10 mouse cellular contexts compared by ENCODE assay signal in genomic region chr14:54994136-54994868, GRCm38 (mm10). TPM values are rescaled to one million over a fixed set of nuclear protein-coding genes. Genes with fewer than 3 reads are reported as not detected.
DNase-seq lines count a peak whose midpoint lies in the region; ATAC-seq and TF ChIP-seq lines count a peak whose summit lies in the region.
"Had no signal": no experiment of that assay in that cellular context is flagged by ENCODE, and none has a peak within 500 bp of the region (broad histone marks: within the 10 kb centered on the region; RNA-seq: fewer than 3 reads in every experiment).

Myh7 (minus strand) TSS chr14:54994626.

- peak; percentile 35; the same call in 1 of the 2 replicates for ATAC-seq in lung, embryonic 14.5 days (ENCODE audit: insufficient read depth)
- 0 out of 2 replicates have a peak, but pooled peaks have one; percentile 4 for ATAC-seq in hindbrain, embryonic 15.5 days (ENCODE audit: low FRiP score, low read depth)
- peak; percentile 29; the same call in 1 of the 2 replicates for ATAC-seq in stomach, embryonic 14.5 days (ENCODE audit: insufficient number of reproducible peaks, insufficient read depth, low FRiP score, low read depth)
- ATAC-seq in megakaryocyte-erythroid progenitor cell, adult 5-6 weeks (replicated peaks; ENCODE audit: low FRiP score, low TSS enrichment, poor library complexity, severe bottlenecking), result no peak

- peak within 1 kb of the TSS; percentile 9; the same call in 1 of the 2 replicates for H3K9ac ChIP-seq in lung, embryonic 14.5 days
- 0 out of 2 replicates have a peak within 1 kb of the TSS, but pooled peaks have one; percentile 18 for H3K9ac ChIP-seq in hindbrain, embryonic 15.5 days
- no peak within 1 kb of the TSS for H3K9ac ChIP-seq in stomach, embryonic 14.5 days (replicated peaks; ENCODE audit: low read depth, low read length)

- WGBS in lung, embryonic 14.5 days, result 39% methylated on average over 11 of the region's 11 CpGs
- WGBS in hindbrain, embryonic 15.5 days, result 57% methylated on average over 11 of the region's 11 CpGs
- 47% methylated on average over 11 of the region's 11 CpGs for WGBS in stomach, embryonic 14.5 days

- peaks cover 10% of the 10 kb centered on the region; the same call in 1 of the 2 replicates for H3K4me1 ChIP-seq in lung, embryonic 14.5 days (ENCODE audit: insufficient read depth)
- peaks cover 29% of the 10 kb centered on the region for H3K4me1 ChIP-seq in hindbrain, embryonic 15.5 days (replicated peaks)
- peaks cover 16% of the 10 kb centered on the region; the same call in 1 of the 2 replicates for H3K4me1 ChIP-seq in stomach, embryonic 14.5 days (ENCODE audit: control insufficient read depth, insufficient read depth, low read length)

- no peaks in the 10 kb centered on the region for H3K36me3 ChIP-seq in lung, embryonic 14.5 days (ENCODE audit: insufficient read depth)
- H3K36me3 ChIP-seq in hindbrain, embryonic 15.5 days, result no peaks in the 10 kb centered on the region
- H3K36me3 ChIP-seq in stomach, embryonic 14.5 days (ENCODE audit: control insufficient read depth, insufficient read depth, low read length), result no peaks in the 10 kb centered on the region

- H3K27ac ChIP-seq in lung, embryonic 14.5 days (ENCODE audit: low read depth), result peak within 1 kb of the TSS; percentile 52; the same call in 1 of the 2 replicates
- H3K27ac ChIP-seq in hindbrain, embryonic 15.5 days (replicated peaks), result peak within 1 kb of the TSS; percentile 89
- H3K27ac ChIP-seq in stomach, embryonic 14.5 days (ENCODE audit: low read length), result peak within 1 kb of the TSS; percentile 27; the same call in 1 of the 2 replicates

- DNase-seq in lung, embryonic 14.5 days, result no peak
- no peak for DNase-seq in lung, adult 18-20 months
- no peak for DNase-seq in gastrocnemius, postnatal 25 days
- DNase-seq in urinary bladder, postnatal 25 days (ENCODE audit: low spot score), result no peak
- no peak for DNase-seq in layer of hippocampus, postnatal 14 days (ENCODE audit: low spot score in 2 of 2)
- DNase-seq: cerebellum, adult 9-11 months; right cerebral cortex, postnatal 25 days had no signal

- TF ChIP-seq CTCF in lung, embryonic 14.5 days (IDR thresholded peaks at IDR 0.05; ENCODE audit: low read depth), result no peak

- no peak within 1 kb of the TSS for H3K4me3 ChIP-seq in lung, embryonic 14.5 days (ENCODE audit: low read depth, low read length)
- H3K4me3 ChIP-seq in hindbrain, embryonic 15.5 days, result no peak within 1 kb of the TSS
- no peak within 1 kb of the TSS for H3K4me3 ChIP-seq in stomach, embryonic 14.5 days (ENCODE audit: low read depth, low read length)

- H3K27me3 ChIP-seq in lung, embryonic 14.5 days (ENCODE audit: insufficient read depth, low read length), result no peaks in the 10 kb centered on the region
- no peaks in the 10 kb centered on the region for H3K27me3 ChIP-seq in hindbrain, embryonic 15.5 days
- H3K27me3 ChIP-seq in stomach, embryonic 14.5 days (ENCODE audit: control insufficient read depth, insufficient read depth, low read length), result no peaks in the 10 kb centered on the region

- H3K9me3 ChIP-seq in lung, embryonic 14.5 days (ENCODE audit: low read depth, low read length), result no peaks in the 10 kb centered on the region
- no peaks in the 10 kb centered on the region for H3K9me3 ChIP-seq in hindbrain, embryonic 15.5 days
- no peaks in the 10 kb centered on the region for H3K9me3 ChIP-seq in stomach, embryonic 14.5 days (ENCODE audit: control insufficient read depth, low read depth, low read length)

- peak within 1 kb of the TSS; percentile 18; the same call in 1 of the 2 replicates for H3K4me2 ChIP-seq in lung, embryonic 14.5 days
- H3K4me2 ChIP-seq in hindbrain, embryonic 15.5 days, result peak within 1 kb of the TSS; percentile 16; the same call in 1 of the 2 replicates
- H3K4me2 ChIP-seq in stomach, embryonic 14.5 days (replicated peaks; ENCODE audit: low read depth, low read length), result no peak within 1 kb of the TSS

RNA-seq across cellular contexts. Expression of gene Myh7, which starts in this region (rescaled TPM):
- polyA plus RNA-seq in lung, embryonic 14.5 days (2014; fragmentation: Nextera tagmentation; extraction: Ambion mirVana), result 1.8 and 3.6 TPM in 2 replicates
- total RNA-seq in gastrocnemius, postnatal 25 days (2021), result 1,000 to 10,000 TPM in 1 of 2 experiments, 100 to 1,000 TPM in 1; 192 to 1,011 TPM
- polyA plus RNA-seq in hindbrain, embryonic 15.5 days (2015; fragmentation: Nextera tagmentation; extraction: Ambion mirVana), result 6.4 and 9.0 TPM in 2 replicates
- 5.9 and 7.7 TPM in 2 replicates for polyA plus RNA-seq in stomach, embryonic 14.5 days (2014; fragmentation: Nextera tagmentation; extraction: Ambion mirVana)
- 1 to 10 TPM; 4.0 to 5.4 TPM for total RNA-seq in layer of hippocampus, postnatal 14 days (2021)
- not detected in 2 replicates for total RNA-seq in megakaryocyte-erythroid progenitor cell, adult 5-6 weeks (2014; fragmentation: Nextera tagmentation)
- total RNA-seq in megakaryocyte-erythroid progenitor cell, adult 5-6 weeks (2017), result not detected in 2 replicates

Comparison
In these comparisons a context has a peak if more than half of its experiments do, and no peak if none do; other contexts are left out.
1. RNA of gene Myh7 (total RNA-seq): 192 to 1,011 TPM in gastrocnemius, postnatal 25 days; 4.0 to 5.4 TPM in layer of hippocampus, postnatal 14 days and not detected in megakaryocyte-erythroid progenitor cell, adult 5-6 weeks; every median in the first group is over 10 times any median in the second.
2. H3K27ac ChIP-seq: peak in every context shown above with its lines; median percentile 89 in hindbrain, embryonic 15.5 days; 52 in lung, embryonic 14.5 days; 27 in stomach, embryonic 14.5 days.